Mouse (Mus musculus) frontal cortex, adult (tissue): Measurements from ENCODE around the gene Zfp617.
A peak's percentile ranks its signal among the peaks of the same experiment; 100 is the strongest.
"Not testable (repeated sequence)": the region's sequence is repeated elsewhere in the genome, so short reads cannot be mapped to it uniquely, and the experiment has no call there.

Source experiments
- ATAC-seq: cut with Nextera tagmentation; 2 replicates; pipeline ENCODE4 v1.9.2; 2017; ENCODE audit warnings: mild to moderate bottlenecking, moderate library complexity, mixed read lengths; ENCODE audit not compliant: low TSS enrichment

The Zfp617 gene

GRCm38 (mm10) chr8:71952489-71952888, 44.1 kb downstream of the Zfp617 start:
- ATAC-seq, result no peak

GRCm38 (mm10) chr8:71952961-71953700, 44.7 kb downstream of the Zfp617 start:
- ATAC-seq, result not testable (repeated sequence)

DNA sequence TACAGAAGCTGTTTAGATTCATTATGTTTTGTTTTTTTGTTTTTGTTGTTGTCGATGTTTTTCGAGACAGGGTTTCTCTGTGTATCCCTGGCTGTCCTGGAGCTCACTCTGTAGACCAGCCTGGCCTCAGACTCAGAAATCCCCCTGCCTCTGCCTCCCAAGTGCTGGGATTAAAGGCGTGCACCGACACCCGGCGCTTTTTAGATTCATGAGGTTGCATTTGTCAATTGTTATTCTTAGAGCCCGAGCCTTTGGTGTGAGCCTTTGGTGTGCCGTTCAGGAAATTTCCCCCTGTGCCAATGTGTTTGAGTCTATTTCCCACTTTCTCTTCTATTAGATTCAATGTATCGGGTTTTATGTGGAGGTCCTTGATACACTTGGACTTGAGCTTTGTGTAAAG, 46.2 kb downstream of the Zfp617 start:
- ATAC-seq, result no peak

DNA sequence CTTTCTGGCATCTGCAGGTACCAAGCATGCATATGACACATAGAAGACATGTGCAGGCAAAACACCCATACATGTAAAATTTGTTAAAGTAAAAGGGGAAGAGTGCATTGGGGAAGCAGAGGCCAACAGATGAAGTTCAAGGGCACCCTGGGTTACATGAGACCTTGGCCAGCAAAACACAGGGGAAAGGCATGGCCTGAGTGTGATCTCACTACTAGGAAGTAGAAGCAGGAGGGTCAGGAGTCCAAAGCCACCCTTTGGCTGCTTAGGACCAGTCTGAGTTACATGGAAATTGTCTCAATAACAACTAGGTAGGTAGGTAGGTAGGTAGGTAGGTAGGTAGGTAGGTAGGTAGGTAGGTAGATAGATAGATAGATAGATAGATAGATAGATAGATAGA, 52.0 kb downstream of the Zfp617 start:
- no peak for ATAC-seq

DNA sequence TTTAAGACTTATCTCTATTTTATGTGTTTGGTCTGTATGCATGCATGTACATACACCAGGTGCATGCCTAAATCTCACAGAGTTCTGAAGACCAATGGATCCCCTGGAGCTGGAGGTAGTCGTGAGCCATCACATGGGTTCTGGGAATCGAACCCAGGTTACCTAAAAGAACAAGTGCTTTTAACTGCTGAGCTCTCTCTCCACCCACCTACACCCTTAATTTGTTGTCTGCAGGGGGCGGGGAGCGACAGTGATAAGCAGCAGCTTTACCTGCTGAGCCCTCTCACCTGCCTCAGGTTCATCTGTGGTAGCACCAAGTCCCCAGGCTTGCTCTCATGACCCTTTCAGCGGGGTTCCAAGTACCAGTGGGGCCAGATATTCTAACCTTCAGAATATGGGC, 53.4 kb downstream of the Zfp617 start:
- no peak for ATAC-seq

DNA sequence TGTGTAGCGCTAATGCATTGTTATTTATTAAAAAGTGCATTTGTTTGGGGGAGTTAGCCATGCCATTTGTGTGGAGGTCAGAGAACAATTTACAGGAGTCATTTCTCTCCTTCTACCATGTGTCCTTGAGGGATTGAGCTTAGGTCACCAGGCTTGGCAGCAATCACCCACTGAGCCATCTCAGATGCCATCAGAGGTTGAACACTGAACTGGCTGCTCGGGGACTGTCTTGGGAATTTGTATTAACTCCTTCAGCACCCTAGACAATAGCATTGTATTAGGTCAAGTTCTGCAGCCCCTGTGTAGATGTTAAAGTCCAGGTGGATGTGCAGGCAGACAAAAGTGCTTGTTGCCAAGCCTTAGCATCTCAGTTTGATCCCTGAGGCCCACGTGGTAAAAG, 55.6 kb downstream of the Zfp617 start:
- ATAC-seq, result no peak

DNA sequence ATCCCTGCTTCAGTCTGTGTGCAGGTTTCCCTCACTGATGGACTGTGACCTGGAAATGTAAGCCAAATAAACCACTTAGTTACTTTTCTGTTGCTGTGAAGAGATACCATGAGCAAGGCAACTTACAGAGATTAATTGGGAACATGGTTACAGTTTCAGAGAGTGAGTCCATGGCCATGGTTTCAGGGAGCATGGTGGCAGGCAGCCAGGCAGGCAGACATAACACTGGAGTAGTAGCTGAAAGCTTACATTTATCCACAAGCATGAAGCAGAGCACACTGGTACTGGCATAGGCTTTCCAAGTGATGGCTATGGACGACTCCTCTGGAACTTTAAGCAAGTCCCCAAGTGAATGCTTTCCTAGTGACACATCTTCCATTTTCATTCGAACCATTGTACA, 56.7 kb downstream of the Zfp617 start:
- ATAC-seq, result no peak

DNA sequence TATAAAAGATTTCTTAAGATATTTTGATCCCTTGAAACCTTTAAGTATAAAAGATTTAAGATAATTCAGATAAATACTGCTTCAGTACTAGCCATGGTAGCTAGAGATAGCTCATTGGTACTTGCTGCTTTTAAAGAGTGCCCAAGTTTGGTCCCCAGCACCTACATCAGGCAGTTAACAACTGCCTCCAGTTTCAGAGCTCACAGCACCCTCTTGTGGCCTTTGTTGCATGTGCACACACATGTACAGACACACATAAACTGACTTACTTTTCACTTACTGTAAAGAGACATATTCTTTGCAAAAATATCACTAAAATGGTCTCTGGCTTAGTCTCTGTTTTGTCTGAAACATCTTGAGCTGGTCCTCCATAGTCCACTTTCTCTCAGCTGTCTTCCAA, 58.0 kb downstream of the Zfp617 start:
- ATAC-seq, result no peak

GRCm38 (mm10) chr8:71967261-71967660, 58.8 kb downstream of the Zfp617 start:
- ATAC-seq, result no peak

- no peak for ATAC-seq
Observed at GRCm38 (mm10) chr8:71968100-71968499, 59.7 kb downstream of the Zfp617 start.

- no peak; the same call in 1 of the 2 replicates for ATAC-seq
Observed at GRCm38 (mm10) chr8:71968636-71969035, 60.2 kb downstream of the Zfp617 start.

GRCm38 (mm10) chr8:71971945-71972344, 63.5 kb downstream of the Zfp617 start:
- ATAC-seq, result peak; percentile 38; the same call in 1 of the 2 replicates

DNA sequence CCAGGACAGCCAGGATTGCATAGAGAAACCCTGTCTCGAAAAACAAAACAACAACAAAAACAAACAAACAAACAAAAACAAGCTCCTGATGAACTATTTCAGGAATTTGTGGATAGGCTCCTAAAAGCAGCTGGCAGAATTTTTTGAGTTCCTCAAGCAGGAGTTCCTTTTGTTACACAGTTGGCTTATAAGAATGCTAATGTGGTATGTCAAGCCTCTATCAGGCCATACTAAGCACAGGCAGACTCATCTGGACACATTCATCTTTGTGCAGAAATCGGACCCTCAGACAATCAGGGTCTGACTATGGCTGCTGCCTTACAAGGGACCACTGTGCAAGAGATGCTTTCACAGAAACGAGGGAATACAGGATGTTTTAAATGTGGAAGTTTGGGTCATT, 65.8 kb downstream of the Zfp617 start:
- ATAC-seq, result no peak

GRCm38 (mm10) chr8:71981032-71981431, 72.6 kb downstream of the Zfp617 start:
- ATAC-seq, result no peak

- no peak for ATAC-seq
Observed at GRCm38 (mm10) chr8:71981456-71981855, 73.0 kb downstream of the Zfp617 start.
